Mouse (Mus musculus) spleen, postnatal 4 days (tissue): Measurements from ENCODE around the gene Stkld1.

Experiments
- DNase-seq, 2 experiments: peaks; one replicate each; pipeline ENCODE4 v3.0.0; 2022; ENCODE audit warnings: low spot score in 2 of 2

The Stkld1 gene

DNA sequence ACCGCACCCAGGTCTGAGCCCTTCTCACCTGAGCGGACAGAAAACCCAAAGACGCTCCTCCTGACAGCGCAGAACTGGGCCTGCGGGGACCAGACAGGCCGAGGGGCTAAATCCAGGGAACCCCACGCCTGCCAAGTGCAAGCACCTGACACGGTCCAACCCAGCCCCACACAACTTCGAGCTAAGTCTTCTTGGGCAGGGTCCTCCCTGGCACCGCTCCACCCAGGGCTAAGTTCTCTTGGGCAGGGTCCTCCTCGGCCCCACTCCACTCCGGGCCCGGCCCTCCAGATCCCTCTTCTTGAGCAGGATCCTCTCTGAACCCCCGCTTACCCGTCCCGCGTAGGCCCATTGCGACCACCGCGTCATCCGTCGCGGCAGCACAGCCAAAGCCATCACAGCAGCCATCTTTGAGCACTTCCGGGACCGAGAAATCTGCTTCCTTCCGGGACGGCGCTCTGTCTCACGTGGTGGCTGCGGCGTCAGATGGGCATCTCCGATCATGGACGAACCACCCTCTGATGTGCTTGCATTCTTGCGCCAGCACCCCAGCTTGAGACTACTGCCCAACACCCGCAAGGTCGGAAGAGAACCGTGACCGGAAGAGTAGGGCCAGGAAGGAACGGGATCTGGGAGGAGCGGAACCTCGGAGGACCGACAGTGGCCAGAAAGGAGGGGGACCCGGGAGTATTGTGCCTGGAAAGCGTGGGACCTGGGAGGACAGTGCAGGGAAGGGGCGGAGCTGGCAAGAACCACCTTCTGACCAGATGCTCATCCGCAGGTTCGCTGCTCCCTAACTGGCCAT lies 17.7 kb upstream of the Stkld1 start, which contains the start of the genes Surf2 and Surf1:
Gene Surf2 (plus strand): TSS at position 441 of the 802 bp plus-strand sequence.
Gene Surf1 (minus strand): TSS at position 604 of the 802 bp plus-strand sequence.
- DNase-seq = peak; percentile 72 to 86

DNA sequence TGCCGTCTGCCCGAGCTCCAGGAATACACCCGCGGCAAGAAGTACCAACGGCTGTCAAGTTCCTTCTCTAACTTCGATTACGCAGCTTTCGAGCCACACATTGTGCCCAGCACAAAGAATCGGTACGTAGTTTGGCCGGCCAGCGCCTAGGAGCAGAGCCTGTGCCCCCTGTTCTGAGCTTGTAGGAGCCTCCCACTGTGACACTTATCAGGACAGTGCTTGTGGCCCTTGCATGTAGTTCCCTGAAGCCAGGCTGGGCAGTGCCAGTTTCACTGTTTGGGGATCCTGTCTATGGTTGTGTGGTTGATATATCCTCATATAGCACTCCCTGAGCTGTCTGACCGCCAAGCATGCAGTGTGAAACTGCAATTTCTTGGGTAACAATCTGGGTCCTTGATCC lies 17.1 kb upstream of the Stkld1 start:
- DNase-seq = no peak

DNA sequence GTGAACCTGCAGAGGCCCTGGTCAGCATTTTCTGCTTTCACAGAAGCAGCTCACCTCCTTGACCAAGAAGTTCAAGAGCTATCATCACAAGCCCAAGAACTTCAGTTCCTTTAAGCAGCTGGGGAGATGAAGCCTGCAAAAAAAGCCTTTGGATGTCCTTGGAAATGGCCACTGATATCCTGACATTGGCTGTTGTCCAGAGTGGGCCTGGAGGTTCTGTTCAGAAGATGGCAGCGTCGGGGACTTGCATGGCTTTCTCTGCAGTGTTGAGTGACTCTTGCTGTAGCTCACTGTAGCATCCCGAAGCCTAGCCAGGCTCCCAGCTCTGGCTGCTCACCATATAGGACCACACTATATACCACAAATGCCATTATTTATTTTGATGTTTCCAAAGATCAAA lies 14.2 kb upstream of the Stkld1 start:
- DNase-seq = no peak

DNA sequence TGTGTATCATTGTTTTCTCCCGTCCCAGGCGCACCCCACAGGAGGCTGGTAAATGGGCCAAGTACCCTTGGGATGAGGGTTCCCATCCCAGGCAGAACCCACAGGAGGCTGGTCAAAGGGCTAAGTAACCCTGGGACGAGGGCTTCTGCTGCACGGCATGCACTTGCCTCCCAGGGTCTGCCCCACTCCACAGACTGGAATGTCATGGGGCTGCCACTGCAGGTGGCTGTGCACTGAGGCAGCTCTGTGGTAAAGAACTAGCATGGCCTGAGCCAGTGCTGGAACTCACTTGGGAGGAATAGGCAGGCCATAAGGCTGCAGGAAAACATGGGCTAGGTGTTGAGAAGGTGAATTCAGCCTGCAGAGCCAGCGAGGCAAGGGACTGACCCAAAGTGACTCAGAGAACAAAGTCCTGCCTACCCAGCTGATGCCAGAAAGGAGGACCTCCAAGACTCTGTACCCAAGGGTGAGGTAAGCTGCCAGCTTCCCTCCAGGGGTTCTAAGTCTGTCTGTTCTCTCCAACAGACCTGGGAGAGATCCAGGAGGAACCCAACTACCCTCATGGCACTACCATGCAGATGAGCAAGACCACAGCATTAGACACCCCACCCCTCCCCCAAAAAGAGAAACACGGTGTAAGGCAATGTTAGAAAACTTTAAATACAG lies 13.5 kb upstream of the Stkld1 start:
- no peak for DNase-seq

DNA sequence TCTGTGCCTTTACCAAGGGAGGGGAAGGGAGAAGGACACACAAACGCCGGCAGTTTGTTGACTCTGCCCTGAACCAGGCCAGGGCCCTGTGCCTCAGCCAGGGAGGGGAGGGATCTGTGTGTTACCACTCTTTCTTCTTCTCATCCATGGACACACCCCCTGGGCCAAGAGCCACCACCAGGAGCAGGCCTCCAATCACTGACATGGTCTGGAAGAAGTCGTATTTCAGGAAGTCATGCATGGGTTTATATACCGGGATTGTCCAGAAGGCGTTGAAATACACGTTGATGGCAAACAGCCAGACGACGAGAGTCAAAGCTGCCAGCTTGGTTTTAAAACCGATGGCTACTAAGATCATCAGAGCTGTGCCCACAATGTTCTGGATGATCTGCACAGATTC lies 12.1 kb upstream of the Stkld1 start:
- DNase-seq = no peak

DNA sequence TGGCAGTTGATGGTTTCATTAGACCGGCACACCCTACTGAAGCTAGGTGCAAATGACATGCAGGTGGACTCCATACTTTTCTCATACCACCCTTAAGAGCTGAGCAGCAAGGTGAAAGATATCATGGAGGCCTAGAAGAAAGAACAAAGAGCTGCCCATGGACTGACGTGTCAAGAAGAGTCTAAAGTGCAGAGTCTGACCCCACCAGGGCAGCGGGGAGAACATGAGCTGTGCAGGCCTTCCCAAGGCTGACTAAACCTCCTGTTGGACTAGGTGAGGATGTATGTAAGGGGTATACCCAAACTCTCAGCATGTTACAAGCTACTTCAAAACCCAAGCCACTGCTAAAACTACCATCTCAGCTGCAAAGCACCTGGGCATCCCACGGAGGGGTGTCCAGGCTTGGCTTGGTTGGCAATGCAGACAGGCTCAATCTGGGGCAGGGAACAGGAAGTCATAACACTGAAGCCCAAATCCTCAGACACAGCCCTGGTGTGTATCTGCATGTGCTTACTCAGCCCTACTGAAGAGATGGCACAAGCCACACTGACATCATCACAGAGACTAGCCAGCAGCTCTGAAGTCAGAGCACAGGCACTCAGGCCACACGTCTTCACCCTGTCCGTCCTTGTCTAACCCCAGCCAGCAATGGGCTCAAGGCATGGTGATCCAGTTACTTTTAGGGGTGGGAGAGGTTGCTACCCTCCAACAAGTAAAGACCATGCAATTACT lies 5.9 kb upstream of the Stkld1 start:
- no peak for DNase-seq

DNA sequence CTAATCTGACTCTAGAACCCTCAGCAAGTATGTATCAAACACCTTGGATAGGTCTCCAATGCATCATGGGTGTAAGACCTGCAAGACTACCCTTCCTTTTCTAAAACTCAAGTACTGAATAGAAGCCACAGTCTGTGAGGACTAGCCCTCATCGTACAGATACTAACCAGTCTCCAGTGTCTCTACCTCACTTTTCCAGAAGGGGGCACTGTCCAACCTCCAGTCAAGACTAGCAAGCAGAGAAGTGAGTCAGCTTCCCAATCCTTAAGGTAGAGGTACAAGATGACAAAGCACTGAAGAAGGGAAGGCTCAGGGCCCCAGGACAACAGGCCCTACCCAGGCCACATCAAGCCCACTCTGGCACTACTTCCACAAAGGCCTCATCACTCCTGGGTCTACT lies 3.5 kb upstream of the Stkld1 start:
- peak; percentile 78 to 88 for DNase-seq

DNA sequence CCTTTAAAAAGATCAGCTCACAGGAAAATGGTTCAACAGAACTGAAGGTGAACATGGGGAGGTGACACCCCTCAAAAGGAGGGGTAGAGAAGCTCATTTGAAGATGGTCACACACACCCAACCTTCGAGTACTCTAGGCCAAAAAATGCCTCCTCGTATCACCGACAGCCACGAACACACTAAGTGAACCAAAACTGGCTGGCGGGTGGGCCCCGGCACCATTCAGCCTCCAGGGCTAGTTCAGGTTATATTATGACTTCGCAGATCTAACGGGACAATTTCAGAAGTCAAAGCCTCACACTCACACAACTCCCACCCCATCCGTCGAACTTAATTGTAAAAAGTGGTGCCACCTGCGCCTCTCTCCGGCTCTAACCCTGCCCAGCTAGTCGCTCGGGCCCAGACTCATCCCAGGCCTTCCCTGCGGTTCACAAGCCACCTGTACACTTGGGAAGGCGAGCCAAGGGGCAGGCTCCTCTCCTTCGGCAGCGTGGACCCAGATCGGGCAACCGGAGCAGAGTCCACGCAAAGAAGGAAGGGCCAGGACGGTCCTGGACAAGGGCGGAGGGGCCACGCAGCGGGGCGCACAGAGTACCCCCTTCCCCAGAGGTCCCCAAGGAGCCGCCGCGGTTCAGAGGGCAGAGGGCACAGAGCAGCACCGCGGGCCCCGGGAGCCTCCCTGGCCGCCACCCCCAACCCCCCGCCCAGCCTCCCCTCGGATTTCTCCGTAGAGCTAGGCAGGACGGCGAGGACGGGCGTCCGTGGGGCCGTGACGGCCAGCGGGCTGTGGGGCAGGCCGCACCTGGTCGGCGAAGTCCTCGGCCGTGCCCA lies 1.2 kb upstream of the Stkld1 start:
- DNase-seq = peak; percentile 45 to 80

DNA sequence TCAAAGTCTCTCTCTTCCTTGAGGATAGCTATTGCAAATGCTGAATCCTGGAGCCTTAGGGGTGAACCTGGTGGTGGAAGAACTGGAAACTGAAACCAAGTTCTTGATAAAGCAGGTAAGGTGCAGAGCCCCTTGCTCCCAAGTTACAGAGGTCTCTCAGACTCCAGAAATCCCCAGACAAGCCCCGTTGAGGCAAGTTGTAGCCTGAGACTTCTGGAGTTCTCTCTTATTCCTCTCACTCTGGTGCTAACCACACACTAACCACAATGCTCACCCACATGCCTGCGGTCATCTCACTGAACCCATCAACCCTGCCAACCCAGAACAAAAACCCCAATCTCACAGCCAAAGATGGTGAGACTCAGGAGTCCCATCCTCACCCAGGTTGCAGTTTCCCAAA lies 1.4 kb downstream of the Stkld1 start:
- DNase-seq = no peak

DNA sequence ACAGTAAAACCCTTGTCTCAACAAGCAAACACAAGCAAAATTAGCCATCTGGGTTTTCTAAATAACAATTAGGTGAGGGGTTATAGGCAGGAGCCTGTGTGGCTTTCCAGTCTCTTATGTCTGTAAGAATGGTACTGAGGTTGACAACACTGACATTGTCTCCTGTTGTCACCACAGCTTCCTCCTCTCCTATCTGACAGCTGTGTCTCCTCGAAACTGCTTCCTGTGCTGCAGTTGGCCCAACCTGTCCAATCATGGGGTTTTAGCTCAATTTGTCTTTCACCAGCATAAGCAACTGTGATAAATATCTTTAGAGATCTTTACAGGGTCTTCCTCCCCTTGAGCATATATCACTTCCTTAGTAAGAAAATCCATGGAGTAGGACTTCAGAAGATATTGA lies 2.6 kb downstream of the Stkld1 start:
- DNase-seq = no peak

DNA sequence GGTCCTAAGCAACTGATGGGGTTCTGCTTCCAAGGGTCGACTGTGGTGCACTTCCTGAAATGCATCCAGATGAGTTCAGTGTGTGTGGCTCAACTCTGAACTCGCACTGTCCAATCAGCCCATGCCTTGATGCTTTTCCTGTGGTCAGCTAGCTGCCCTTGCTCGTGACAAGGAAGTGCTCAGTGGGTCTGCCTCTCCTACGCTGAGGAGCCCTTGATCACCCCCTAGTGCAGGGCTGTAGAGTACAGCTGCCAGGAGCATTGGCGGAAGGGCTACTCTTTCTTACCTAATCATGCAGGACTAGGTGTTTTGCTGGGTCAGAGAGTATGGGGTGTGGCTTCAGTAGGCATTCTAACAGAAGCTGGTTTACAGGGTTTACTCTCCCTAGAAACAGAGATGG lies 7.7 kb downstream of the Stkld1 start:
- DNase-seq = peak in 1 of 2 experiments; percentile 23

DNA sequence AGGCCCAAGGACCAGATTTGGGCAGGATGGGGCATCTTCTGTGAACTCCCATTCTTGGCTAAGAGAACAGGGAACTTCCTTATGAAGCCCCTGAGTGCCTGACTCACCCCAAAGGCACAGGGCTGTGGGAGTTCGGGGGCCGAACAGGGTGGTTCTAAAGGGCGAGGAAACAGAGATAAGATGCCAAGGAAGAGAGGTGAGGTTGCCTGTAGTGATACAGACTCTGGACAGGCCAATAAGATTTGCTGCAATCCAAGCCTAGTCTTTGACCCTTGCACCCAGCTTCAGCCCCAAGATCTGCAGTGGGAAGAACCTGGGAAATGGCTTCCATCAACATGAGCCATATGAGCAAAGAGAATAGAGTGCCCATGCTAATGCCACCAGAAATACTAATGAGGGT lies 9.4 kb downstream of the Stkld1 start:
- DNase-seq = no peak

DNA sequence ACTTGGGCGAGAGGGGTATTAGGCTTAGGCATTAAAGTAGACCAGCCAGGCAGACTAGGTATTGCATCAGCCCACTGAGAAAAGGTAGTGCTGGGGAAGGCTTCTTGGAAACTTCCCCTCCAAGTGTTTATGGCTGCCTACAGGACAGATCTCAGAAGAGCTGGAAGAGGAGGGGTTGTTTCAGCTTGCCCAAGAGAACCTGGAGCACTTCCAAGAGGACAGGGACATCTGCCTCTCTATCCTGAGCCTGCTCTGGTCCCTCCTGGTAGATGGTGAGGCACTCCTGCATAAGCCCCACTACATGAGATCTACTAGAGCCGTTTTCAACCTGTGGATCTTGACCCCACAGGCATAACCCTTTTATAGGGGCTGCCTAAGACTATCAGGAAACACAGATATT lies 16.6 kb downstream of the Stkld1 start:
- no peak for DNase-seq

DNA sequence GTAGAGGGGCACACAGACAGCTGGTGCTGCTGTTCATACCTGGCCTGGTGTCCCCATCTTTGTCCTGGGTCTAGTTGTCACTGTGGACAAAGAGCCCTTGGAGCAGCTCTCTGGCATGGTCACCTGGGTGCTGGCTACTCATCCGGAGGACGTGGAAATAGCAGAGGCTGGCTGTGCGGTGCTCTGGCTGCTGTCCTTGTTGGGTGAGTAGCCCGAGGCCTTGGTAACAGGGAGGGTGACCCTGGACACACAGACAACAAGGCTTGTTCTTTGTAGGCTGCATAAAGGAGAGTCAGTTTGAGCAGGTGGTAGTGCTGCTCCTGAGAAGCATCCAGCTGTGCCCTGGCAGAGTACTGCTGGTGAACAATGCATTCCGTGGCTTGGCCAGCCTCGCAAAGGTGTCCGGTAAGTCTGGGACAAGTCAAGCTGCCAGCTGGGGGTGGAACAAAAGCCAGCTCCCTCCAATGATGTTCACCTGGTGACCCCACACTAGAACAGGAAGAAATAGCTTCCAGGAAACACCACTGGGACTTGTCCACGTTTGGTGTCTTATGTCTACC lies 17.6 kb downstream of the Stkld1 start:
- no peak for DNase-seq

DNA sequence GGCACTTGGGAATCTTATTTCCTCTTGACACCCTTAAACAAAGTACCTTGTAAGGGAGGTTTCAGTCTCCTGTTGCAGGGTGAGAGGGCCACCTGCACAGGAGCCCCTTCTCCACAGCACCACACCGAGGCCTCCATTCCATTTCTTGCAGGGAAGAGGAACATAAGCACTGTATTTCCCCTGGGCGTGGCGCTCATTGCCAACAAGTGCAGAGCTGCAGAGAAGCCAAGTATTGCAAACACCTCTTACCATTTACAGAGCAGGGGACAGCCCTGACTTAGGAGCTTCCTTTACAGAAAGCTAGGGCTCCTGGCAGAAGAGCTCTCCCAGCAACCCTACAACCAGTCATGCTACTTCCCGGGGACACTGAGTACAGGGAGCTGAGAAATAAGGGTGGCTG lies 18.3 kb downstream of the Stkld1 start:
- no peak for DNase-seq

DNA sequence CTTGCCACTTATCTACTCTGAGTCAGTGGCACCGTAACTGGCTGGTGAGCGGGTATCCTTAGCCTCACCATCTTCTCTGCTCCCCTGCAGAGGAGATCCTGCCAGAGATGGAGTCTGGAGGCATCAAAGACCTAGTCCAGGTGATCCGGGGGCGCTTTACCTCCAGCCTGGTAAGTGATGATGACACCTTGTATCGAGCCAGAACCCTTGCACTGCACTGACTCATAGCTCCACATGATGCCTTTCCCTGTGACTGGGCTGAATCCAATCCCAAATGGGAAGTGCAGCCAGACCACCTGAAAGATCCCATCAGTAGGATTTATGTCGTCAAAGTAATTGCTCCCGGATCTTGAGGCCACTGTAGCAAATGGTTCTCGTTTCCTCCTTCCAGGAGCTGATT lies 19.0 kb downstream of the Stkld1 start:
- no peak for DNase-seq

DNA sequence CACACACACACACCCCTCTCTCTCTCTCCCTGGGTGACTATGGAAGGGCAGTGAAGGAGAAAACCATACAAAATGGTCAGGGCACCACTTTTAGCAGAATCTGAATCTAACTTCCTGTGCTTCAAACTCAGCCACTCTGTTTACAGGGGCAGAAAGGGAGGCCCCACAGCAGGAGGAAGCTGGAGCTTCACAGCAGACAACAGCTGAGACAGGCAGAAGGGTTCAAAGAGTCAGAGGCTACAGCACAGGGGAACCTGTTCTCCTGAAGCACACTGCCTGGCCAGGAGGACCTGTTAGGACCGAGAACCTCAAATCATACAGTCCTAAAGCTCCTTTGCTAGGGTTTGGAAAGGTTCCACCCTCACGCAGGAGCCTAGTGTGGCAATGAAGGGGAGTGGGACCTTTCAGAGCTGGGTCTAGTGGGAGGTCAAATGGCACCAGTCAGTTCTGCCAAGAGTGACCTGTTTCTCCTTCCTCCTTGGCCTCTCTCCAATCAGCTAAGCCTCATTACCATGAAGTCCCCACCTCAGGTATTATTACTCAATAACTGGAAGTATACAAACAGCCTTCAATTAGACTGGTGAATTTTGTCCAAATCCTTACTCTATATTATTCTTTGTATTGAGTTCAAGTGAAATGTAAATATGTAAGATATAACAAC lies 21.0 kb downstream of the Stkld1 start:
- DNase-seq = no peak

DNA sequence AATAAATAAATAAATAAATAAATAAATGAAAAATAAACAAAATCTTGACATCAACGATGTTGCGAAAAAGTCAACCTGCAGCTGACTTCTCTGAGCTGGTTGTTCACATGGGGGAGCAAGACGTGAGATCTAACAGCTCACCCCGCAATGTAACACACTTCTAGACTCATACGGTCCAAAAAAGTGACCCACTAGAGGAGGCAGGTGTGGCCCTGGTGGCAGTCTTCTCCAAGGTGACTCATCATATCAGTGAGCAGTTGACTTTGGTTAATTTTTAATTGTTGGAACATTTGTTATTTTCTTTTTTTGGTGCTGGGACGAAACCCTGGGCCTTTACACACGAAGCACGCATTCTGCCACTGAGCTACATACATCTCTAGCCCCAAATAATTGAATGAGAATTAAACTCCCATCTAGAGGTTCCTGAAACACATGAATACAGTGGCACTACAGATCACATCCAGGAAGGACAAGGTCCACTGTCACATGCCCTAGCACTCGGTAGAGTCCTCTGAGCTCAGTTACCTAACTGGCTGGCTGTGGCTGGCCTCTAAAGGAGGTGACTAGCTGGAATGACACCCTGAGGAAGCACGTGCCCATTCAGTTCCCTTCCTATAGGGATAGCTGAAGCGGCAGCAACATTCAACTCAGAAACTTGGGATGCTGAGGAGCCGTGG lies 23.1 kb downstream of the Stkld1 start:
- no peak for DNase-seq

DNA sequence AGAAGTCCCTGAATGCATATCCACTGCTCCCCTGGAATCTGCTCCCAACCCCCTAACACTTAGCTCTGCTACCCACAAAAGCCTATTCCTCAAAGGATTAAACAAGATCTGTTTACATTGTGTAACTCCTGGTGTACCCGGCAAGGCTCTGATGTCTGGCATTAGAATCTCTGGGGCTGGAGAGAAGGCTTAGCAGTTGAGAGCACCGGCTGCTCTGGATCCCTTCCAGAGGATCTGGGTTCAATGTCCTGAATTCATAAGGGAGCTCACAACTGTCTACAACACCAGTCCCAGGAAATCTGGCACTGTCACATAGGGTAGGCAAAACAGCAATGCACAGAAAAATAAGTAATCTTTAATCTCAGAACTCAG lies 23.6 kb downstream of the Stkld1 start:
- DNase-seq = no peak

DNA sequence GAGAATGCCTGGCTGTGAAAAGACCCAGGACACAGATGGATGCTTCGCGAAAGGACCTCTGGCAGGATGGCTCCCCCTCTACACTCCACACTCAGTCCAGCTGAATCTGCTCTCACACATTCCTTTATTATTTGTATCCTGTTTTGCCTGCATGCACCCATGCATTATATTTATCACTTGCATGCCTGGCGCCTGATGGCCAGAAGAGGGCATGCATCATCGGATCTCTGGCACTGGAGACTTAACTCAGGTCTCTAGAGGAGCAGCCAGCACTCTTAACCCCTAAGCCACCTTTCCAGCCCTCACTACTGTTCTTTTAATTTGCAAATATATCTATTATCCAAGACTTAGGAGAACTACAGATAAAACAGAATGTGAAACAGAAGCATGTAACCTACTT lies 26.9 kb downstream of the Stkld1 start:
- DNase-seq = no peak
